Mouse (Mus musculus): ENCODE measurements around the gene Ggt5.

- TF ChIP-seq ZNF384 (IDR thresholded peaks at IDR 0.05; ENCODE audit: low read depth, low read length) (no peak), MAFK (IDR thresholded peaks at IDR 0.05; ENCODE audit: insufficient read depth, low read depth, low read length) (no peak), CHD2 (IDR thresholded peaks at IDR 0.05; ENCODE audit: low read depth, low read length) (no peak)
Measured at GRCm38 (mm10) chr10:75666451-75667030, 77.4 kb downstream of the Ggt5 start.

Measured in ES-E14 (cell line).